Mouse (Mus musculus): ENCODE measurements around the gene Mum1l1.
"Not testable (repeated sequence)": the region's sequence is repeated elsewhere in the genome, so short reads cannot be mapped to it uniquely, and the experiment has no call there.

The Mum1l1 gene

GRCm38 (mm10) chrX:139209829-139210225 is at the start of gene Mum1l1:
Gene Mum1l1 (plus strand): TSS chrX:139210042.
- DNase-seq (ENCODE audit: low read depth), result peak; percentile 79

GRCm38 (mm10) chrX:139178928-139179327 is 30.9 kb upstream of the Mum1l1 start, which contains the start of gene 4933428M09Rik:
Gene 4933428M09Rik (plus strand): TSS chrX:139179228.
- peak; percentile 3 for DNase-seq (ENCODE audit: low read depth)

GRCm38 (mm10) chrX:139191506-139191905 is 18.3 kb upstream of the Mum1l1 start:
- peak; percentile 5 for DNase-seq (ENCODE audit: low read depth)

GRCm38 (mm10) chrX:139194572-139195279 is 15.1 kb upstream of the Mum1l1 start:
- no peak for DNase-seq (ENCODE audit: low read depth)

GRCm38 (mm10) chrX:139209191-139209828 is 532 bp upstream of the Mum1l1 start:
- DNase-seq (ENCODE audit: low read depth), result not testable (repeated sequence)

GRCm38 (mm10) chrX:139214765-139215164 is 4.9 kb downstream of the Mum1l1 start:
- no peak for DNase-seq (ENCODE audit: low read depth)

GRCm38 (mm10) chrX:139216409-139216808 is 6.6 kb downstream of the Mum1l1 start:
- no peak for DNase-seq (ENCODE audit: low read depth)

GRCm38 (mm10) chrX:139216991-139217593 is 7.2 kb downstream of the Mum1l1 start:
- peak; percentile 77 for DNase-seq (ENCODE audit: low read depth)

GRCm38 (mm10) chrX:139217776-139218175 is 7.9 kb downstream of the Mum1l1 start:
- no peak for DNase-seq (ENCODE audit: low read depth)

- peak; percentile 80 for DNase-seq (ENCODE audit: low read depth)
Observed at GRCm38 (mm10) chrX:139219017-139219416, 9.2 kb downstream of the Mum1l1 start.

GRCm38 (mm10) chrX:139220830-139221229 is 11.0 kb downstream of the Mum1l1 start:
- DNase-seq (ENCODE audit: low read depth), result peak; percentile 48

GRCm38 (mm10) chrX:139221893-139222292 is 12.1 kb downstream of the Mum1l1 start:
- DNase-seq (ENCODE audit: low read depth), result peak; percentile 20

- peak; percentile 82 for DNase-seq (ENCODE audit: low read depth)
Observed at GRCm38 (mm10) chrX:139231143-139231542, 21.3 kb downstream of the Mum1l1 start.

- peak; percentile 43 for DNase-seq (ENCODE audit: low read depth)
Observed at GRCm38 (mm10) chrX:139247294-139247693, 37.5 kb downstream of the Mum1l1 start.

GRCm38 (mm10) chrX:139257072-139257471 is 47.2 kb downstream of the Mum1l1 start:
- peak; percentile 17 for DNase-seq (ENCODE audit: low read depth)

- no peak for DNase-seq (ENCODE audit: low read depth)
Observed at GRCm38 (mm10) chrX:139281966-139282365, 72.1 kb downstream of the Mum1l1 start.
